Mouse (Mus musculus) intestine, embryonic 16.5 days (tissue): ENCODE measurements around the gene Trmt10c. TPM values are rescaled to one million over a fixed set of nuclear protein-coding genes. Genes with fewer than 3 reads are reported as not detected.
"Not testable (repeated sequence)": the region's sequence is repeated elsewhere in the genome, so short reads cannot be mapped to it uniquely, and the experiment has no call there.

Source experiments
- ATAC-seq: fragments of 200-750 bp; cut with Nextera tagmentation; 2 replicates; pipeline ENCODE4 v1.8.0; 2017; ENCODE audit warnings: moderate TSS enrichment, moderate library complexity
- H3K27ac ChIP-seq: fragments of 300-500 bp; sonication (generic); 2 replicates; pipeline ENCODE4 v1.5.1; 2014; ENCODE audit warnings: mild to moderate bottlenecking, low read length
- H3K27me3 ChIP-seq: fragments of 300-500 bp; sonication (generic); replicated peaks from 2 replicates; pipeline ENCODE4 v1.6.1; 2014; ENCODE audit warnings: low read length, control low read depth, mixed read lengths; ENCODE audit not compliant: control insufficient read depth, insufficient read depth
- H3K36me3 ChIP-seq: fragments of 300-500 bp; sonication (generic); 2 replicates; pipeline ENCODE4 v1.6.1; 2014; ENCODE audit warnings: low read length, control low read depth; ENCODE audit not compliant: control insufficient read depth, insufficient read depth
- H3K4me1 ChIP-seq: fragments of 300-500 bp; sonication (generic); 2 replicates; pipeline ENCODE4 v1.6.1; 2014; ENCODE audit warnings: low read length, control low read depth, mixed read lengths; ENCODE audit not compliant: control insufficient read depth, insufficient read depth
- H3K4me2 ChIP-seq: fragments of 300-500 bp; sonication (generic); 2 replicates; pipeline ENCODE4 v1.6.1; 2014; ENCODE audit warnings: low read depth, low read length, control low read depth
- H3K4me3 ChIP-seq: fragments of 300-500 bp; sonication (generic); 2 replicates; pipeline ENCODE4 v1.5.1; 2014; ENCODE audit warnings: mild to moderate bottlenecking, low read length
- H3K9ac ChIP-seq: fragments of 300-500 bp; sonication (generic); 2 replicates; pipeline ENCODE4 v1.6.1; 2014; ENCODE audit warnings: low read depth, low read length
- H3K9me3 ChIP-seq: fragments of 300-500 bp; sonication (generic); 2 replicates; pipeline ENCODE4 v1.6.1; 2016; ENCODE audit warnings: low read length, control low read depth; ENCODE audit not compliant: control insufficient read depth
- WGBS: fragments of 180-500 bp; shearing (Covaris S2); extraction: QIAGEN DNeasy Blood & Tissue Kit; methylation state at CpG from one replicate; pipeline ENCODE4 v1.1.7; 2014; 5-methylcytosine and 5-hydroxymethylcytosine counted together
- polyA plus RNA-seq: library from polyadenylated mRNA; unstranded; fragments of >200 nt; fragmentation: Nextera tagmentation; extraction: Ambion mirVana; gene quantifications from 2 replicates; pipeline ENCODE4 v1.2.1, GENCODE M21; 2015

Gene Trmt10c
- polyA plus RNA-seq, 1 experiment from 2014 or later: 30.4 TPM

GRCm38 (mm10) chr16:56073150-56073549 lies 35.5 kb upstream of the Trmt10c start:
- 86% methylated on average over 6 of the region's 6 CpGs for WGBS
- not testable (repeated sequence) for H3K27me3 ChIP-seq, H3K9ac ChIP-seq, H3K27ac ChIP-seq, H3K4me3 ChIP-seq, ATAC-seq, H3K9me3 ChIP-seq, H3K36me3 ChIP-seq, H3K4me2 ChIP-seq, H3K4me1 ChIP-seq

DNA sequence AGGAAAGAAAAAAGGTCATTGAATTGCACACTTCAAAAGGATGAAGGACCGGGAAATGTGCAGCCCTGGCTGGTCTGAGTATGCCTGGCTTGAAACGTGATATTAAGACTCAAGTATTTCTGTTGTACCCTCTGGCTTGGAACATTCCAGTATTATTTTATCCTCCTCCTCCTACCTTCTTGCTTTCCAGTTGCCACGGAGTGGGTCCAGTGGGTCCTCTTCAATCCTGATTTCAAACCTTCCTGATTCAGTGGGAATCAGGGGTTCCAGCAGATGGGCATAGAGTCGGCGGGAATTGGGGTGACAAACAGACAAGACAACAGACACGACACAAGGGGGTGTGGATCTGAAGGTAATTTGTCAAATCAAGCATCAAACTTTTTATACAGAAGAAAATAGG lies 34.9 kb upstream of the Trmt10c start:
- H3K27ac ChIP-seq: no peak overlapping the region
- no peaks in the 10 kb centered on the region for H3K36me3 ChIP-seq
- no peak overlapping the region for H3K4me3 ChIP-seq
- no peaks in the 10 kb centered on the region for H3K27me3 ChIP-seq
- H3K9me3 ChIP-seq: no peaks in the 10 kb centered on the region
- no peak overlapping the region for H3K9ac ChIP-seq
- ATAC-seq: no peak
- WGBS: 83% methylated on average over 6 of the region's 6 CpGs
- H3K4me1 ChIP-seq: peaks cover 8% of the 10 kb centered on the region; the same call in 1 of the 2 replicates
- no peak overlapping the region for H3K4me2 ChIP-seq

GRCm38 (mm10) chr16:56071317-56072232 lies 34.0 kb upstream of the Trmt10c start:
- peaks cover 7% of the 10 kb centered on the region; the same call in 1 of the 2 replicates for H3K4me1 ChIP-seq
- no peaks in the 10 kb centered on the region for H3K27me3 ChIP-seq
- WGBS: 45% methylated on average over 5 of the region's 5 CpGs
- no peak overlapping the region for H3K27ac ChIP-seq
- no peak overlapping the region for H3K4me3 ChIP-seq
- no peaks in the 10 kb centered on the region for H3K9me3 ChIP-seq
- H3K36me3 ChIP-seq: no peaks in the 10 kb centered on the region
- no peak overlapping the region for H3K9ac ChIP-seq
- H3K4me2 ChIP-seq: no peak overlapping the region
- ATAC-seq: peak; percentile 57

DNA sequence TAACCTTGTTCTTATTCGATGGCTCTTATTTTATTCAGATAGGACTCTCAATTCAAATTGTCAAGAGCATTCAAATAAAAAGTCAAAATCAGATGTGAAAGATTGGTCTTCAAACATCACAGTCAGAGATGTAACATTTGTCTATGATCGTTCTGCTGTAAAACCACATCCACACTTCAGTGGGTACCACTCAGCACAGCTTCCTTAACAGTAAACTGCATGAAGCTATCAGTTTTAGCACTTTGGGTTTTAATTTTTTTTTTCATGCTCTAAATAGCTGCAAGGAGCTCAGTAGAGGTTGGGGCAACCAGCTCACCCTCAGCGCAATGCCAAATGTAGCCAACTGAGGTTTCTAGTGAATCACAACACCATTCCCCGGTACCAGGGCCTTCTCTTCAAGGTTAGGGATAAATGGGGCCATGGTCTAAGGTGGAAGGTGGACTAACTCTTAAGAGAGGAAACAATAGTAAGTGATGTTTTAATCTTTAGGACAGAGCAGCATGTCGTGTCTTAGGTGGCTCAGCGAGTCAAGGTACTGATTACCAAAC lies 31.0 kb upstream of the Trmt10c start:
- Histone ChIP-seq H3K4me2 (no peak overlapping the region), H3K36me3 (no peaks in the 10 kb centered on the region), H3K27me3 (no peaks in the 10 kb centered on the region), H3K9me3 (no peaks in the 10 kb centered on the region), H3K4me1 (0 out of 2 replicates have a peak, but pooled peaks cover 3% of the 10 kb centered on the region), H3K4me3 (no peak overlapping the region), H3K9ac (no peak overlapping the region), H3K27ac (no peak overlapping the region)
- no peak for ATAC-seq
- WGBS: 88% methylated on average over 6 of the region's 6 CpGs

DNA sequence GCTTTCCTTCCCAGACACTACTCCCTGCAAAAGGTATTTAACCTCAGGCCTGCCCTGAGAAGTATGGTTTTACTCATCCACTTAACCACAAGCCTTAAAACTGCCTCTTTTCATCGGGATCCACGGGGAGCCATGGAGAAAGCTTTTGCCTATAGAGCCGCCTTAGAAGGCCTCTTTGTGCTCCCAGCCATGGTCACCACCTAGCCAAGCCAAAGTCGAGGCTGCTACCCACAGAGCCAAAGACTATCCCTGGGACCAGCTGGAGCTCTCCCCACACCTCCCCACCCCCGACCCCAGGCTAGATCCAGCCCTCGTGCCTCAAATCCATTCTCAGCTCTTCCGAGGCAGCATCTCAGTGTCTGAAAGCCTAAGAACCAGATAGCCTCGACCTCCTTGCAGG lies 28.5 kb upstream of the Trmt10c start:
- Histone ChIP-seq H3K36me3 (no peaks in the 10 kb centered on the region), H3K4me3 (no peak overlapping the region), H3K4me2 (no peak overlapping the region), H3K9me3 (no peaks in the 10 kb centered on the region), H3K27me3 (no peaks in the 10 kb centered on the region), H3K27ac (no peak overlapping the region), H3K9ac (no peak overlapping the region), H3K4me1 (no peaks in the 10 kb centered on the region)
- 52% methylated on average over 8 of the region's 8 CpGs for WGBS
- ATAC-seq: no peak

DNA sequence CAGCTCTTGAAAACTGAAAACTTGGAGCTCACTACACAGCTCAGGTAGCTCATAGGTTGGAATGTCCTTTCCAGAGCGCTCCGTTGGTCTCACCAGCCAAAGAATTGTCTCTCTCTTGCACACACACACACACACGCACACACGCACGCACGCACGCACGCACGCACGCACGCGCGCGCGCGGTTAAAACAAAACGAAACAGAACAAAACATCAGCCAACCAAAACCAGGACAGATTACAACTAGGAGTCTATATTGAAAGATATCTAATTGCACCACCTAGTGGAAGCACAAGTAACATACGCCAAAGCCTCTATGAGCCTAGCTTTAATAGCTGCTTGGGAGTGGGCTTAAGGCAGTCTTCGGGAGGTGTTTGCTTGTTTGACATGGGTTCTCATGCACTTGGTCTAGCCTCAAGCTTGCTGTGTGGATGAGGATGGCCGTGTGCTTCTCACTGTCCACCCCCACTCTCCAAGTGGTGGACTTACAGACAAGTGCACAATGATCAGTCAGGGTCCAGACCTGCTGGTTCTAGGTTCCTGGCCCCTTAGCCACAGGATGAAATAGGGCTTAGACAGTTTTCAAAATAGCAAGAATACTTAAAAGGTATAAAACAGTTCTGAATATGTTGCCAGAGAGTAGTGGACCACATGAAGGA lies 26.8 kb upstream of the Trmt10c start:
- Histone ChIP-seq H3K4me1 (no peaks in the 10 kb centered on the region), H3K4me3 (peak overlapping the region; percentile 53), H3K4me2 (peak overlapping the region; percentile 58), H3K36me3 (no peaks in the 10 kb centered on the region), H3K9ac (peak overlapping the region; percentile 69), H3K9me3 (no peaks in the 10 kb centered on the region), H3K27me3 (no peaks in the 10 kb centered on the region), H3K27ac (no peak overlapping the region; the same call in 1 of the 2 replicates)
- WGBS: 3% methylated on average over 20 of the region's 20 CpGs
- ATAC-seq: peak; percentile 92

DNA sequence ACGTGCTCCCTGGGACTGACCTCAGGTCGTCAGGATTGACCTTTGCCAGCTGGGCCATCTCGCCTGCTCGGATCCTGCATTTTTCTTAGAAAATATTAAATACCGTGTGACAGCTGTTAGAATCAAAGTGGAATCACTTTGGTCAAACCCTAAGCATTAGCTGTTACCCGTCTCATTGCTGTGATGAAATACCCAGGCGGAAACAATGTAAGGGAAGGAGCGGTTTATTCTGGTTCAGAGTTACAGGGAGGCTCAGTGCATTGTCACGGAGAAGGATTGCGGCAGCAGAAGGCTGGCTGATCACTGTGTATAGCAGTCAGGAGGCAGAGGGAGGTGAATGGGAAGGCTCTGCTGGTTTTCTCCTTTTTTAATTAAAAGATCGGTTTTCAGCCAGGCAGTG lies 25.4 kb upstream of the Trmt10c start:
- Histone ChIP-seq H3K36me3 (no peaks in the 10 kb centered on the region), H3K4me2 (no peak overlapping the region), H3K9me3 (no peaks in the 10 kb centered on the region), H3K9ac (no peak overlapping the region), H3K27me3 (no peaks in the 10 kb centered on the region), H3K27ac (no peak overlapping the region), H3K4me1 (no peaks in the 10 kb centered on the region), H3K4me3 (no peak overlapping the region)
- WGBS: 58% methylated on average over 11 of the region's 11 CpGs
- ATAC-seq: no peak

DNA sequence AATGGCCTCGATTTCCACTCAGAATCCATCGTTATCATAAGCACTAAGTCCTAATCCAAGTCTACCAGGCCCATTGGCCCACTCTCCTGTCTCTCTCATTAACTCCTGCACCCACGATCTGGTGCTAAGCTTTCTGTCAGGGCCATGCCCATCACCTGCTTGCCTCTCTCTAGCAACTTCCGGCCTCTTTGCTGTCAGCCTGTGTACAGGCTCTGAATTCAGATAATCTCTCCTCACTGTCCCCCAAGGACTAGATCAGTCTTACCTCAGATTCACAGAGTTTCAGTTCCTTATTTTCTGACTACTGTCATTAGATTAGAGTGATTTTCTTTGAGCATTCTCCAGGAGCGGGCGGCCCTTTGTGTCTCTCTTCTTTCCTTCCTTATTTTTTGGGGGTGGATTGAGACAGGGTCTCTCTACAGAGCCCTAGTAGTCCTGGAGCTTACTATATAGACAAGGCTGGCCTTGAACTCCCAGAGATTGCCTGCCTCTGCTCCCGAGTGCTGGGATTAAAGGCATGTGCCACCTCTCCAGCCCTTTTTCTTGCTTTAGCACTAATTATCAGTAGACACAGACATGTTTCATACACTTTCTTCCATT lies 24.5 kb upstream of the Trmt10c start:
- Histone ChIP-seq H3K9ac (no peak overlapping the region), H3K27ac (no peak overlapping the region), H3K27me3 (no peaks in the 10 kb centered on the region), H3K36me3 (no peaks in the 10 kb centered on the region), H3K4me1 (no peaks in the 10 kb centered on the region), H3K4me3 (no peak overlapping the region), H3K4me2 (no peak overlapping the region), H3K9me3 (no peaks in the 10 kb centered on the region)
- WGBS: 75% methylated on average over 7 of the region's 7 CpGs
- no peak for ATAC-seq

- Histone ChIP-seq H3K4me3 (no peak overlapping the region), H3K4me2 (no peak overlapping the region), H3K27ac (no peak overlapping the region), H3K27me3 (no peaks in the 10 kb centered on the region), H3K9ac (no peak overlapping the region), H3K36me3 (no peaks in the 10 kb centered on the region), H3K4me1 (no peaks in the 10 kb centered on the region), H3K9me3 (no peaks in the 10 kb centered on the region)
- 83% methylated on average over 10 of the region's 10 CpGs for WGBS
- no peak for ATAC-seq
These were observed 20.5 kb upstream of the Trmt10c start for GRCm38 (mm10) chr16:56058151-56058550.
